Mouse (Mus musculus) heart, postnatal 25 days (tissue): ENCODE measurements around the gene Ugt1a6a. TPM values are rescaled to one million over a fixed set of nuclear protein-coding genes. Genes with fewer than 3 reads are reported as not detected.
"Not testable (repeated sequence)": the region's sequence is repeated elsewhere in the genome, so short reads cannot be mapped to it uniquely, and the experiment has no call there.

Experiments
- DNase-seq: peaks from one replicate; pipeline ENCODE4 v3.0.0; 2022; ENCODE audit warnings: low spot score
- intact Hi-C: fragments of 180-260 bp; cut with DNase I; formaldehyde crosslinking; loops from one replicate; pipeline ENCODE4 v1.15.1; 2025
- total RNA-seq, 2 experiments: library from RNA; stranded (reverse); gene quantifications; 2 replicates each; pipeline ENCODE4 v1.2.3; 2021

The Ugt1a6a gene
- total RNA-seq: 1 to 10 TPM; 2.6 to 3.4 TPM

GRCm38 (mm10) chr1:88134457-88135011, at the start of gene Ugt1a6a:
Ugt1a6a (plus strand) TSS chr1:88134809.
- DNase-seq: peak; percentile 5
- intact Hi-C loops: not testable (repeated sequence)

GRCm38 (mm10) chr1:88086125-88086524, 48.5 kb upstream of the Ugt1a6a start:
- intact Hi-C loops: no loop called here
- no peak for DNase-seq

- intact Hi-C loops: no loop called here
- no peak for DNase-seq
Measured at GRCm38 (mm10) chr1:88087513-88087912, 47.1 kb upstream of the Ugt1a6a start, which contains the start of gene Ugt1a8. Ugt1a8 (plus strand) TSS chr1:88087813.

- intact Hi-C loops: no loop called here
- no peak for DNase-seq
Measured at GRCm38 (mm10) chr1:88092341-88092740, 42.3 kb upstream of the Ugt1a6a start.

- intact Hi-C loops, DNase-seq: not testable (repeated sequence)
Measured at GRCm38 (mm10) chr1:88094270-88094676, 40.3 kb upstream of the Ugt1a6a start.

- peak; percentile 13 for DNase-seq
- intact Hi-C loops: no loop called here
Measured at GRCm38 (mm10) chr1:88094941-88095492, 39.6 kb upstream of the Ugt1a6a start, which contains the start of gene Ugt1a7c. Ugt1a7c (plus strand) TSS chr1:88095062.

- DNase-seq, intact Hi-C loops: not testable (repeated sequence)
Measured at GRCm38 (mm10) chr1:88098546-88098945, 36.1 kb upstream of the Ugt1a6a start.

- intact Hi-C loops, DNase-seq: not testable (repeated sequence)
Measured at GRCm38 (mm10) chr1:88099691-88100090, 34.9 kb upstream of the Ugt1a6a start.

GRCm38 (mm10) chr1:88103019-88103418, 31.6 kb upstream of the Ugt1a6a start, which contains the start of gene Ugt1a6b:
Ugt1a6b (plus strand) TSS chr1:88103252.
- DNase-seq, intact Hi-C loops: not testable (repeated sequence)

GRCm38 (mm10) chr1:88103697-88104468, 30.7 kb upstream of the Ugt1a6a start:
- DNase-seq, intact Hi-C loops: not testable (repeated sequence)

- intact Hi-C loops: no loop called here
- DNase-seq: no peak
Measured at GRCm38 (mm10) chr1:88104667-88105430, 29.8 kb upstream of the Ugt1a6a start.

GRCm38 (mm10) chr1:88105656-88106055, 29.0 kb upstream of the Ugt1a6a start:
- no peak for DNase-seq
- intact Hi-C loops: no loop called here

- DNase-seq, intact Hi-C loops: not testable (repeated sequence)
Measured at GRCm38 (mm10) chr1:88109027-88109557, 25.5 kb upstream of the Ugt1a6a start.

- DNase-seq, intact Hi-C loops: not testable (repeated sequence)
Measured at GRCm38 (mm10) chr1:88109604-88110003, 25.0 kb upstream of the Ugt1a6a start.

GRCm38 (mm10) chr1:88112769-88113168, 21.8 kb upstream of the Ugt1a6a start:
- intact Hi-C loops: not testable (repeated sequence)

GRCm38 (mm10) chr1:88120550-88120949, 14.1 kb upstream of the Ugt1a6a start:
- intact Hi-C loops, DNase-seq: not testable (repeated sequence)

More at GRCm38 (mm10) chr1:88112769-88113168, 21.8 kb upstream of the Ugt1a6a start:
- not testable (repeated sequence) for DNase-seq

- DNase-seq, intact Hi-C loops: not testable (repeated sequence)
Measured at GRCm38 (mm10) chr1:88121521-88121920, 13.1 kb upstream of the Ugt1a6a start.

- intact Hi-C loops: not testable (repeated sequence)
Measured at GRCm38 (mm10) chr1:88125827-88126360, 8.7 kb upstream of the Ugt1a6a start.

GRCm38 (mm10) chr1:88129091-88129490, 5.5 kb upstream of the Ugt1a6a start:
- DNase-seq, intact Hi-C loops: not testable (repeated sequence)

More at GRCm38 (mm10) chr1:88125827-88126360, 8.7 kb upstream of the Ugt1a6a start:
- DNase-seq: not testable (repeated sequence)
